Mouse (Mus musculus) adrenal gland, adult 18-20 months (tissue): ENCODE data around the gene Gm43191. TPM values are rescaled to one million over a fixed set of nuclear protein-coding genes. Genes with fewer than 3 reads are reported as not detected.
"Not testable (repeated sequence)": the region's sequence is repeated elsewhere in the genome, so short reads cannot be mapped to it uniquely, and the experiment has no call there.

Source experiments
- DNase-seq, 2 experiments: peaks; one replicate each; pipeline ENCODE4 v3.0.0; 2021 to 2022; ENCODE audit warnings: low spot score in 2 of 2
- total RNA-seq, 2 experiments: library from RNA; stranded (reverse); gene quantifications; 1 replicate in 1 of 2; 2 replicates in 1 of 2; pipeline ENCODE4 v1.2.3; 2021

The Gm43191 gene
- total RNA-seq, 2 experiments from 2014 or later = not detected

GRCm38 (mm10) chr3:116661870-116662414 is 19.1 kb downstream of the Gm43191 start:
- DNase-seq = no peak

- DNase-seq = no peak
These were observed 19.7 kb downstream of the Gm43191 start for GRCm38 (mm10) chr3:116661288-116661869.

- no peak for DNase-seq
These were observed 21.1 kb downstream of the Gm43191 start for GRCm38 (mm10) chr3:116659856-116660430.

- DNase-seq = no peak
These were observed 22.0 kb downstream of the Gm43191 start for GRCm38 (mm10) chr3:116658928-116659565.

GRCm38 (mm10) chr3:116656184-116656965 is 24.7 kb downstream of the Gm43191 start:
- no peak for DNase-seq

GRCm38 (mm10) chr3:116654051-116654450 is 27.0 kb downstream of the Gm43191 start:
- not testable (repeated sequence) for DNase-seq

- DNase-seq = no peak
These were observed 27.6 kb downstream of the Gm43191 start for GRCm38 (mm10) chr3:116653278-116653945.

GRCm38 (mm10) chr3:116652033-116652446 is 29.0 kb downstream of the Gm43191 start:
- DNase-seq = no peak

GRCm38 (mm10) chr3:116650698-116651097 is 30.4 kb downstream of the Gm43191 start:
- DNase-seq = no peak

GRCm38 (mm10) chr3:116648805-116649204 is 32.3 kb downstream of the Gm43191 start:
- no peak for DNase-seq

GRCm38 (mm10) chr3:116646387-116646786 is 34.7 kb downstream of the Gm43191 start:
- no peak for DNase-seq

GRCm38 (mm10) chr3:116642373-116642772 is 38.7 kb downstream of the Gm43191 start:
- no peak for DNase-seq

GRCm38 (mm10) chr3:116641811-116642371 is 39.2 kb downstream of the Gm43191 start:
- DNase-seq = no peak

GRCm38 (mm10) chr3:116640024-116640423 is 41.0 kb downstream of the Gm43191 start:
- no peak for DNase-seq

- no peak for DNase-seq
These were observed 42.5 kb downstream of the Gm43191 start for GRCm38 (mm10) chr3:116638572-116638971.

- DNase-seq = no peak
These were observed 43.2 kb downstream of the Gm43191 start for GRCm38 (mm10) chr3:116637693-116638476.

- DNase-seq = no peak
These were observed 45.3 kb downstream of the Gm43191 start for GRCm38 (mm10) chr3:116635799-116636198.

GRCm38 (mm10) chr3:116634853-116635252 is 46.2 kb downstream of the Gm43191 start:
- DNase-seq = no peak

GRCm38 (mm10) chr3:116634091-116634490 is 47.0 kb downstream of the Gm43191 start:
- no peak for DNase-seq

GRCm38 (mm10) chr3:116632971-116633370 is 48.1 kb downstream of the Gm43191 start:
- DNase-seq = no peak
